Mouse (Mus musculus) heart, adult 8-10 months (tissue): ENCODE data around the gene Man1a2. TPM values are rescaled to one million over a fixed set of nuclear protein-coding genes. Genes with fewer than 3 reads are reported as not detected.

Experiments used
- DNase-seq: peaks from one replicate; pipeline ENCODE4 v3.0.0; 2022; ENCODE audit warnings: low spot score
- total RNA-seq, 4 experiments: library from RNA; stranded (reverse); gene quantifications; 2 replicates each; pipeline ENCODE4 v1.2.4; 2022

The Man1a2 gene
- total RNA-seq, 4 experiments from 2014 or later: 40.4 to 48.0 (median 47.1) TPM

GRCm38 (mm10) chr3:100568443-100569390 is 116.6 kb downstream of the Man1a2 start:
- DNase-seq: no peak

GRCm38 (mm10) chr3:100563565-100563964 is 121.7 kb downstream of the Man1a2 start:
- no peak for DNase-seq

- DNase-seq: no peak
Observed at GRCm38 (mm10) chr3:100562455-100562854, 122.8 kb downstream of the Man1a2 start.

DNA sequence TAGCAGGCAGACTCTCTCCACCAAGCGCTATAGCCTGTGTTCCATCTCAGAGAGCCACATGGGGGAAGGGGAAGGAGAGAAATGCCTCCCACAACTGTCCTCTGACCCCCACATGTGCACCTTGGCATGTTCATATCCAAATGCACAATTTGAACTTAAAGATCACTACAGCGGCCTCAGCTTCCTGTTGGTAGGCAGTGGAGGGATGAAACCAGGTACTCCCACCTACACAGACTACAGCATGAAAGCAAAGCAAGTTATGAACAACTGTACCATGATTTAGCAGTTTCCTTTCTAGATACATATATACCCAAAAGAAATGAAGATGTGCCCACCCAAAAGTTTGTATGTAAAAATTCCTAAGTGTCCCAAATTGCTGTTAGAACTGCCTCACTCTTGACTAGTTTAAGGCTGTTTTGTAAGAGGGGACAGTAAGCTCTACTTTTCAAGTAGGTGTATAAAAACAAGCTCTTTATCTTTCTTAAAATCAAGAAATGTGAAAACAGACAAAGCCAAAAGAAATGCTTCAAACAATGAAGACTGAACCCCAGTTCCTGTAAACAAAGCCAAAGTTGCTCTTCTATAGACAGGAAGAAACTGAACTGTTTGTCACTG is 123.6 kb downstream of the Man1a2 start:
- DNase-seq: no peak

DNA sequence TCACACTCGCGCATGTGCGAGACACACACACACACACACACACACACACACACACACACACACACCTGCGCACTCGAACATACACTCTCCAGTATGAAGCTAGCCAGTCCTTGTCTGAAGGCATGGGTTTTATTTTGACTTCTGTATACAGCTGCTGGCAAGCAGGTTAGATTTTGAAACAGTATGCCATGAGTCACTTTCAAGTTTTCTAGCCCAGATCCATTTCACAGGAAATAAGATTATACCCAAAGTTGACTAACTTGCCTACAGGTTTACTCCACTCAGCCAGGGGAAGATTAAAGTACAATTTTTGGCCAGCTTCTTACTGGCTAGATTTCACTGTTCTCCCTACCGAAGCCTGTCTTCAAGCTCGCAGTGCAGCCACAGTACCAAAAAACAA is 125.9 kb downstream of the Man1a2 start:
- no peak for DNase-seq

- no peak for DNase-seq
Observed at GRCm38 (mm10) chr3:100558211-100558708, 127.0 kb downstream of the Man1a2 start.

- DNase-seq: no peak
Observed at GRCm38 (mm10) chr3:100554843-100555242, 130.5 kb downstream of the Man1a2 start.

GRCm38 (mm10) chr3:100552171-100552570 is 133.1 kb downstream of the Man1a2 start:
- no peak for DNase-seq

DNA sequence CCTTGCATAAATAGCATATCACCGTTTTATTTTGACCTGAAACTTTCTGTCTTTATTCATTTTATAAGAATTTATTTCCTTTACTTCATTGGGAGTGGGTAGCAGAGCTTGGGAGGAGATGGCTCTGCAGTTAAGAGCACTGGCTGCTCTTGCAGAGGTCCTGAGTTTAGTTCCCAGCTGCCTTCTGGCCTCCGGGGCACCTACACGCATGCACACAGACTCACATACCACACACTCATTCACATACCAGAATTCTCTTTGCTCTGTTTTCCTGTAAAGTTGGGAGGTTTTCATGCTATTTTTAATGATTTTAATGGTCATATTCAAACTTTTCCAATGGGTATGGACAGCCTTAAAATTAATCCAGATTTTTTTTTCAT is 137.4 kb downstream of the Man1a2 start:
- no peak for DNase-seq

DNA sequence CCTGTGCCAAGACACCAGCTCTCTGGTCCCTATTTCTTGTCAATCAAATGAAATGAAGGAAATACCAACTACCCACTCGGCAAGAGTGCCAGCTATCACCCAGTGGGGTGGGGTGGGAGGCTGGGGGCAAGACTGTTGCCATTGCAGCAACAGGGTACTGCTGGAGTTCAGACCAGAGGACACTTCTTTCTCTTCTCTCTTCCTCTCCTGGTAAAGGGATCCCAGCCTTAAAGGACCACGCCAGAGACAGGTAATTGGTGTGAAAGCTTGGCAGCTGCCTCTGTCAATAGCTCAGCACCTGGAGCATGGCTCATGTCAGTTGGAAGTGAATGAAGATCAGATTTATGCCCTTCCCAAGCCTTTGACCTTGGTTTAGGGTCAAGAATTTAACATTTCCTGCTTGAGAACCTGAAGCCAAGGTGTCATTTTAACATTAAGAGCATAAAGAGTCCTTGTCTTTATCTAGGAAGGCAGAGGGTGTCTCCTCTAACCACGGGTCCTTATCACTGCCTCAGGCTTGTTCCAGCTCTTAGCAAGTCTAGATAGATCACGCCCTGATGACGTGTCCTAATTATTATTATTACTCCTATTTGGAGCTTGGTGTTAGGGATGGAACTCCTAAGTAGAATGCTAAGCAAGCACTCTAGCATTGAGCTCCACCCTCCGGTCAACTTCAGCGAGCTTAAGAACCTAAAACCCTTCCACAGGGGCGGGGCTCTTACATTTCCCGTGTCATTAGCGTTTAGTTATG is 138.0 kb downstream of the Man1a2 start:
- DNase-seq: no peak

DNA sequence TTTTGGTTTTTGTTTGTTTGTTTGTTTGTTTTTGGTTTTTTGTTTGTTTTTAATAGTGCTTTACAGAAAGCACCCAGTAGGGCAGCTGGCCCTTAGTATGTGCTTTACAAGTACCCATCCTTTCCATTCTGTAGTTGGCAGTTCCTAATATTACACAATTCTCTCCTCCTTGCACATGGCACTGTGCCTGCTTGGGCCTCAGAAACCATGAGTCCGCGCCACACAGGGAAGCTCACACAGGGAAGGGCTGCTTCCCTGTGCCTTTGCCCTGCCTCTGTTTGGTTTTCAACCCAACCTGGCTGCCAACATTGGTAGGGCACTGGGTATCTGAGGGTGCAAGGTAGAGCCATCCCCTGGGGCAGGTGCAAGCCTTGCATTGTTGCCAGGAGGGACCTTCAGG is 148.6 kb downstream of the Man1a2 start:
- DNase-seq: no peak

DNA sequence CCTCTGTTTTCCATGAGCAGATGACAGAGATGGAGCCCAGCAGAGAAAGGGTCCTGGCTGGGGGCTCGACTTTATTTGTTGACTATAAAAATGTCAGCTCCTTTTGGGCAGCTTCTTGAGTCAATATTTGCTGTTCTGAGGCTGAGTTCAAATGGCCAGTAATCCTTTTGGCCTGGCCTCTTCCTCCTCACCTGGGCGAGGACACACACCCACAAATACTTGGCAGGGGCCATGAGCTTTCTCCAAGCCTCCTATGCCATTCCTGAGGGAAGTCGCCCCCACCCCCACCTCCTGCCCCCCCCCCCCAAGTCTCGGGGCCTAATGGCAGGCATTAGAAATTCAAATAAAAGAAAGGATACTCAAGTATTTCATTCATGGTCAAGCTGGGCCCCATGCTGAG is 149.4 kb downstream of the Man1a2 start:
- no peak for DNase-seq

GRCm38 (mm10) chr3:100535298-100535697 is 150.0 kb downstream of the Man1a2 start:
- no peak for DNase-seq

- no peak for DNase-seq
Observed at GRCm38 (mm10) chr3:100534394-100534793, 150.9 kb downstream of the Man1a2 start.

GRCm38 (mm10) chr3:100533429-100533828 is 151.9 kb downstream of the Man1a2 start:
- no peak for DNase-seq

GRCm38 (mm10) chr3:100530919-100531318 is 154.4 kb downstream of the Man1a2 start:
- no peak for DNase-seq

GRCm38 (mm10) chr3:100530244-100530788 is 155.0 kb downstream of the Man1a2 start:
- no peak for DNase-seq

DNA sequence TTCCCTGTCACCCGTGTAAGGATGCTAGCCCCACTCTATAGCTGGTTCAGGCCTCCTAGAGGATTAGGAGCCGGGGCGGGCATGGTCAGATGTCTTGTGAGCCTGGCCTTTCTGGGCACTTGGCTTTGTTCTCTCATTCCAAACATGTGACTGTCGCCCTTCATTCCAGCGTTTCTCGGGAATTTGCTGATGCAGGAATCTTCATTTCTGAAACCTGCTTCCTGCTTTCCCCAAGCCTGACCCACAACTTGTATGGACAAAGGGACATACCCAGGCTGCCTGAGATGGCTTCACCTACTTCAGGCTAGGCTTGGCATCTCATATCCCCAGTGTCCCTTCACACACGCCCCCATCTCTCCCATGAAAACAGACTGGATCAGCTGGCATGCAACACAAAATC is 162.6 kb downstream of the Man1a2 start:
- DNase-seq: no peak

DNA sequence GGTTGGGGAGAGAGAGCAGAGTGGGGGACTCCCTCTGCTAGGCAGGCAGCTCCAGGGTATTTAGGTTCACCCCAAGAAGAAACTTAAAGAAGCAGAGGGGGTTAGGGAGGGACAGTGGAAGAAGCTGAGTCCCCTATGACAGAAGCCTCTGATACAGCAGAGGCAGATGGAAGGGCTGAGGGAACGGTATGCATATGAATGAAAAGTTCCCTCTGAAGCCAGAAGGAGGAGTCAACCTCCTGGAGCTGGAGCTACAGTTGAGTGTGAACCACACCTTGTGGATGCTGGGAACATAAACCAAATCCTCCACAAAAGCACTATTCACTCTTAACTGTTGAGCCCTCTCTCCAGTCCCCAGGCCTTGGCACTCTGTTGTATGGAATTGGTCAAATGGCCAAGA is 163.7 kb downstream of the Man1a2 start:
- DNase-seq: no peak

DNA sequence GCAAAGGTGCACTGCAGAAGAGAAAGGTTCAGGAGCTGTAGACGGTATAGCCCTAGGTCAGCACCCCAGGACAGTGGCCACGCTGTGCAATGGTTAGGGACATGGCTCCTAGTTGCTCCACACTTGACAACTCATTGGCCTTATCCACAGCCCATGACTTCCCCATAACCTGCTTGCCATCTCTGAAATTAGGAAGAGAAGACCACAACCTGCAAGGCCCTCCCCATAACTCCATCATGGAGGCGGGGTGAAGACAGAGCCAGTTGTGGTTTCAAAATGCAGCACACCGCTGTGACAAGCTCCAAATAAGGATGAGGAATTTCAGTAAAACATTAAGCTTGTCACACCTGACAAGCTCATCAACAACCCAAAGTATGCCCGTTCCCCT is 169.6 kb downstream of the Man1a2 start:
- DNase-seq: no peak

GRCm38 (mm10) chr3:100515093-100515753 is 170.1 kb downstream of the Man1a2 start:
- no peak for DNase-seq
